8 mouse cellular contexts compared by ENCODE assay signal in the genomic region with DNA sequence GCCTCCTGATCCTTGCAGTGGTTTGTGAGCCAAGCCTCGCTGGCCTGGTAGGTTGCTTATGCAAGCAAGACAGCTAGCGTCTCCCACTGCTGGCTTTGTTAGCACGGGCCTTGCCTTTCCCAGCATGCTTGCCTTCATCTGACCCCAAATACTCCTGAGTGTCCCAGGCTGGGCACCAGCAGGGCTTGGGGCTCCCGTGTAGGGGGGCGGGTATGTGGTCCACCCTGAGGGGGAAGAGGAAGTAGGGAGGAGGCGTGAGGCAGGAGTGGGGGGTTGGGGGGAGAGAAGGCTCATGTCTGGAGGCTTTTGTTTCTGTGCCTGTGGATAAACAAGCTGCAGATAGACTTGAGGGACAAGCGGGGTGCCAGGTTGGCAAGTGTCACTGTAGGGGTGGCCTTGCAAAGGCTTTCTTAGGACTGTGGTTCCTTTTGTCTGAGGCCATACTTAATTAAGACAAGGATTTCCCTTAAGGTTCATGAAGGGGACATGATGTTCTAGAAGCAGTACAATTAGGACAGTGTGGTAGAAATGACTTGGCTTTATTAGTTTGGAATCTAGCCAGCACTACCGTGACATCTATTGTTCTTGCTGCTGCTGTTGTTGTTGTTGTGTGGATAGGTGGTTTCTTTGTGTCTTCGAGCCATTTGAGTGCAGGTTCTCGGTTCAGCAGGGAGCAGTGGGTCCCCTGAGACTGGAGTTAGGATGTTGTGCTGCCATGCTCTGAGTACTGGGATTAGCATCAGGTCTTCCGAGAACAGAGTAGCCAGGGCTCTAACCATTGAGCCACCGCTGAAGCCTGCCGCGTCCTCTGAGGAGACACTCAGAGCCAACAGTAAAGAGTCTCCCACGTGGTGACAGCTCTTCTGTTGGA. TPM values are rescaled to one million over a fixed set of nuclear protein-coding genes. Genes with fewer than 3 reads are reported as not detected.
DNase-seq lines count a peak whose midpoint lies in the region; ATAC-seq and TF ChIP-seq lines count a peak whose summit lies in the region.
"Had no signal": no experiment of that assay in that cellular context is flagged by ENCODE, and none has a peak within 500 bp of the region (broad histone marks: within the 10 kb centered on the region; RNA-seq: fewer than 3 reads in every experiment).

No protein-coding gene starts in this region.

- ATAC-seq in lung, embryonic 14.5 days (ENCODE audit: insufficient read depth), result peak; percentile 36; the same call in 1 of the 2 replicates

- no peaks in the 10 kb centered on the region for H3K4me1 ChIP-seq in lung, embryonic 14.5 days (ENCODE audit: insufficient read depth)

- H3K36me3 ChIP-seq in lung, embryonic 14.5 days (ENCODE audit: insufficient read depth), result peaks cover 46% of the 10 kb centered on the region

- no peak overlapping the region for H3K4me2 ChIP-seq in lung, embryonic 14.5 days

- intact Hi-C loops in heart, postnatal 14 days (cut with DNase I), result loop anchor here (10.0 kb wide), 1 partner anchor 309 kb away; no protein-coding TSS in a partner anchor

- 56% methylated on average over 15 of the region's 15 CpGs for WGBS in lung, embryonic 14.5 days

- H3K9me3 ChIP-seq in lung, embryonic 14.5 days (ENCODE audit: low read depth, low read length), result no peaks in the 10 kb centered on the region
- H3K9me3 ChIP-seq: megakaryocyte, embryonic 14.5 days had no signal

- no peak overlapping the region for H3K9ac ChIP-seq in lung, embryonic 14.5 days

- no peak for TF ChIP-seq CTCF in lung, embryonic 14.5 days (IDR thresholded peaks at IDR 0.05; ENCODE audit: low read depth)

- H3K27ac ChIP-seq in lung, embryonic 14.5 days (ENCODE audit: low read depth), result 0 out of 2 replicates have a peak overlapping the region, but pooled peaks have one; percentile 30

- peak; percentile 80 for DNase-seq in retina, postnatal 1 day
- no peak for DNase-seq in retina, embryonic 14.5 days (ENCODE audit: low spot score)
- peak; percentile 48 to 52 for DNase-seq in heart, postnatal 14 days
- DNase-seq in lung, embryonic 14.5 days, result peak; percentile 53
- no peak for DNase-seq in spleen, adult 18-20 months
- DNase-seq in left cerebral cortex, adult 9 months (ENCODE audit: low spot score in 2 of 2), result no peak
- DNase-seq in cerebellum, adult 9-11 months, result no peak

- no peaks in the 10 kb centered on the region for H3K27me3 ChIP-seq in lung, embryonic 14.5 days (ENCODE audit: insufficient read depth, low read length)
- H3K27me3 ChIP-seq: megakaryocyte, embryonic 14.5 days had no signal

- H3K4me3 ChIP-seq in lung, embryonic 14.5 days (ENCODE audit: low read depth, low read length), result no peak overlapping the region
- H3K4me3 ChIP-seq: megakaryocyte, embryonic 14.5 days had no signal

RNA-seq across cellular contexts. Expression of gene Mrln, which starts 21.0 kb away (rescaled TPM):
- 1 to 10 TPM in 1 of 2 experiments, under 1 TPM in 1; 0.98 to 3.1 TPM for total RNA-seq in heart, postnatal 14 days (2021)
- polyA plus RNA-seq in lung, embryonic 14.5 days (2014; fragmentation: Nextera tagmentation; extraction: Ambion mirVana), result 0.50 TPM in 1 of 2 replicates, not detected in the other

Comparison
In these comparisons a context has a peak if more than half of its experiments do, and no peak if none do; other contexts are left out.
1. DNase-seq: peak in retina, postnatal 1 day (single experiment), heart, postnatal 14 days (2 of 2) and lung, embryonic 14.5 days (single experiment); none in retina, embryonic 14.5 days (single experiment), spleen, adult 18-20 months (0 of 2), left cerebral cortex, adult 9 months (0 of 2) and cerebellum, adult 9-11 months (single experiment).